Mouse (Mus musculus): ENCODE measurements around the gene Scand1.

The Scand1 gene

GRCm38 (mm10) chr2:156312297-156312897, at the start of gene Scand1, which contains the start of gene Cnbd2:
Scand1 (minus strand) TSS chr2:156312704.
Cnbd2 (plus strand) TSS chr2:156312299.
- DNase-seq: peak; percentile 90 to 91

- DNase-seq: peak; percentile 86 to 87
Measured at GRCm38 (mm10) chr2:156356031-156356430, 43.5 kb upstream of the Scand1 start.

- peak in 1 of 2 experiments; percentile 25 for DNase-seq
Measured at GRCm38 (mm10) chr2:156353265-156353692, 40.8 kb upstream of the Scand1 start.

GRCm38 (mm10) chr2:156352413-156353165, 40.1 kb upstream of the Scand1 start:
- DNase-seq: no peak

GRCm38 (mm10) chr2:156351243-156351642, 38.7 kb upstream of the Scand1 start:
- DNase-seq: peak; percentile 39 to 53

- peak; percentile 62 to 69 for DNase-seq
Measured at GRCm38 (mm10) chr2:156349286-156349848, 36.9 kb upstream of the Scand1 start.

- DNase-seq: no peak
Measured at GRCm38 (mm10) chr2:156348812-156349211, 36.3 kb upstream of the Scand1 start.

GRCm38 (mm10) chr2:156344775-156345532, 32.5 kb upstream of the Scand1 start:
- peak; percentile 79 to 84 for DNase-seq

- DNase-seq: no peak
Measured at GRCm38 (mm10) chr2:156340078-156340477, 27.6 kb upstream of the Scand1 start.

GRCm38 (mm10) chr2:156331446-156331965, 19.0 kb upstream of the Scand1 start:
- no peak for DNase-seq

- no peak for DNase-seq
Measured at GRCm38 (mm10) chr2:156330681-156331080, 18.2 kb upstream of the Scand1 start.

GRCm38 (mm10) chr2:156324681-156325080, 12.2 kb upstream of the Scand1 start:
- no peak for DNase-seq

GRCm38 (mm10) chr2:156324116-156324588, 11.6 kb upstream of the Scand1 start:
- DNase-seq: no peak

GRCm38 (mm10) chr2:156321538-156321937, 9.0 kb upstream of the Scand1 start:
- DNase-seq: no peak

GRCm38 (mm10) chr2:156318491-156318890, 6.0 kb upstream of the Scand1 start:
- DNase-seq: no peak

GRCm38 (mm10) chr2:156314811-156315210, 2.3 kb upstream of the Scand1 start:
- DNase-seq: no peak

GRCm38 (mm10) chr2:156313153-156313552, 649 bp upstream of the Scand1 start:
- no peak for DNase-seq

- peak; percentile 68 to 75 for DNase-seq
Measured at GRCm38 (mm10) chr2:156311841-156312291, 638 bp downstream of the Scand1 start.

- no peak for DNase-seq
Measured at GRCm38 (mm10) chr2:156311441-156311840, 1.1 kb downstream of the Scand1 start.

GRCm38 (mm10) chr2:156310945-156311344, 1.6 kb downstream of the Scand1 start:
- DNase-seq: no peak

GRCm38 (mm10) chr2:156310455-156310854, 2.0 kb downstream of the Scand1 start:
- DNase-seq: no peak

- DNase-seq: no peak
Measured at GRCm38 (mm10) chr2:156309948-156310347, 2.6 kb downstream of the Scand1 start.

- peak; percentile 39 to 44 for DNase-seq
Measured at GRCm38 (mm10) chr2:156307261-156307660, 5.2 kb downstream of the Scand1 start.

All from cerebellum, postnatal 10 days (tissue).